In the genomic region with DNA sequence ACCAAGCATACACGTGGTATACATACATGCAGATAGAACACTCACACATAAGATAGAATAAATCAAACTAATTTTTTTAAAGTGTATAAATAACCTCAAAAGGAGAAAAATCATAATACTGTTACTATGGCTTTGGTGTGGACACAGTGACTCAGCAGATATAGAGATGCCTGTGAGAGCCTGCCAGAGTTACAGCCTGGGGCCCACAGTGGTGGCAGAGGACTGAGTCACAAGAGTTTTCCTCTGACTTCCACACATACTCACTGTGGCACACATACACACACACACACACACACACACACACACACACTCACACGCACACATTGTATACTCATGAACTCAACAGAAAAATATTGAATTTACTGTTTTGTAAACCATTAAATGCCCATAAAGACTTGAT, we compare ENCODE assay signal across 19 mouse cellular contexts. TPM values are rescaled to one million over a fixed set of nuclear protein-coding genes. Genes with fewer than 3 reads are reported as not detected.
"Had no signal": no experiment of that assay in that cellular context is flagged by ENCODE, and none has a peak within 500 bp of the region (broad histone marks: within the 10 kb centered on the region; RNA-seq: fewer than 3 reads in every experiment).

No protein-coding gene starts in this region.

- H3K27ac ChIP-seq: kidney, embryonic 15.5 days; limb, embryonic 12.5 days; liver, embryonic 13.5 days; lung, embryonic 15.5 days; midbrain, embryonic 13.5 days had no signal

- H3K9me3 ChIP-seq: kidney, embryonic 15.5 days; limb, embryonic 12.5 days; liver, embryonic 13.5 days; lung, embryonic 15.5 days; midbrain, embryonic 13.5 days had no signal

- DNase-seq: kidney, adult 2 months; kidney, postnatal 14 days; layer of hippocampus, postnatal 36 days; liver; liver, embryonic 13.5 days; liver, postnatal 0 days; lung, postnatal 36 days; right cerebral cortex, adult 18-20 months; right cerebral cortex, postnatal 25 days; thymus, adult 18-20 months; thymus, postnatal 25 days had no signal

- H3K4me2 ChIP-seq: kidney, embryonic 15.5 days; limb, embryonic 12.5 days; liver, embryonic 13.5 days; lung, embryonic 15.5 days; midbrain, embryonic 13.5 days had no signal

- ATAC-seq: intestine, embryonic 16.5 days; liver, postnatal 0 days; midbrain, embryonic 13.5 days had no signal

- H3K4me3 ChIP-seq: kidney, embryonic 15.5 days; limb, embryonic 12.5 days; liver, embryonic 13.5 days; lung, embryonic 15.5 days; midbrain, embryonic 13.5 days had no signal

- H3K9ac ChIP-seq: kidney, embryonic 15.5 days; limb, embryonic 12.5 days; liver, embryonic 13.5 days; liver, postnatal 0 days; lung, embryonic 15.5 days; midbrain, embryonic 13.5 days had no signal

- H3K27me3 ChIP-seq: kidney, embryonic 15.5 days; limb, embryonic 12.5 days; liver, embryonic 13.5 days; lung, embryonic 15.5 days; midbrain, embryonic 13.5 days had no signal

- H3K4me1 ChIP-seq: kidney, embryonic 15.5 days; limb, embryonic 12.5 days; liver, embryonic 13.5 days; lung, embryonic 15.5 days had no signal

- H3K36me3 ChIP-seq: kidney, embryonic 15.5 days; limb, embryonic 12.5 days; liver, embryonic 13.5 days; lung, embryonic 15.5 days; midbrain, embryonic 13.5 days had no signal

RNA-seq across cellular contexts. Expression of a gene that starts 17.9 kb away (rescaled TPM):
- polyA plus RNA-seq: intestine, embryonic 16.5 days; kidney, adult 2 months; kidney, embryonic 15.5 days; large intestine, adult 2 months; limb, embryonic 12.5 days; liver, embryonic 13.5 days; liver, postnatal 0 days; lung, embryonic 15.5 days; midbrain, embryonic 13.5 days; midbrain, postnatal 0 days; neural tube, embryonic 14.5 days had no signal
